Mouse (Mus musculus) megakaryocyte, adult 5-6 weeks (primary cell): ENCODE data around the gene Togaram1. TPM values are rescaled to one million over a fixed set of nuclear protein-coding genes. Genes with fewer than 3 reads are reported as not detected.

Experiments
- ATAC-seq: 2 replicates; pipeline ENCODE4 v1.8.0; 2016; ENCODE audit warnings: mild to moderate bottlenecking, inconsistent platforms; ENCODE audit not compliant: poor library complexity, severe bottlenecking
- total RNA-seq, 2 experiments: library from RNA; stranded (forward) in 1 of 2; stranded (reverse) in 1 of 2; fragments of 153-499, 151-499 nt in 1 of 2; fragments of 221-1000, 200-1000 nt in 1 of 2; gene quantifications; 2 replicates each; pipeline versions ENCODE4 v1.2.3 to v1.2.4; 2015 to 2017

The Togaram1 gene
- total RNA-seq (2015), result 17.7 and 18.7 TPM in 2 replicates
- total RNA-seq (2017), result 24.0 and 24.7 TPM in 2 replicates

DNA sequence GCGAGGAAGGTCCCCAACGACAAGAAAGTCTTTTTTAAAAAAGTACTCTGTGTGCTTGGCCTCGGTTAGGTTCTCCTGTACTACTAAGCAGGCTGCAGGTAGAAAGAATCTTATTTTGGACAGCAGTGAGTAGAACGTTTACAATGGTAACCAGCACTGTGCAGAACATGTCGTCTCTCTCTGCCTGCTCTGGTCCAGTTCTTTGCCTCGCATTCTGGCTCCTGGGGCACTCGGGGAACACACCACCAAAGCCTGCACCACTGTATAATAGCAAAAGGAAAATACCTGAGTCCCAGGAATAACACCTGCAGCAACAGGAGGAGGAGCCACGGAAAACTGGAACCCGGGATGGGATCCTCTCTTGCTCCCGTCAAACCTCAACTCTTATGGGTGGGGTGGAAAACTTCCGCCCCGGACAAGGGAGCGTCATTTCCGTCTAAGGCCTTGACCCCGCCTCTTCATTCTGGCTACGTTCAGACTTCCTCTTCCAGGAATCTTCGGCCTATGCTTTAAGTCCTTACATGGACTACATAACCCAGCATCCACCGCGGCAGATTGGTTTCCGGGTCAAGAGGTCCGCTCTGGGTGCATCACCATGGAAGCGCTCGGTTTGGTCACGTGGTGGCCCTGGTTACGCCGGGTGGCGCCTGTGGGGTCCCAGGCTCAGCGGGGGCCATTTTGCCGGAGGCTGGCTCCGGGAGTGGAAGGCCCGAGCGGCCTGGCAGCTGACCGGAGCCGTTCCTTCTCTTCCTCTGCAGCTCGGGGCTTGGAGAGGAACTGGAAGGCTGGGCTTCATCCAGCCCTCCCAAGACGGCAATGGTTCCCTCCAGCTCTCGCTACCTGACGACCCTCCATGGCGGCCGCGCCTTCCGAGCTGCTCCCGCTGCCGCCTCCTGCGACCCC lies at the start of gene Togaram1, which contains the start of gene Klhl28:
Gene Togaram1, plus strand, starts transcription at position 681 of the 903 bp plus-strand sequence.
Gene Klhl28, minus strand, starts transcription at position 411 of the 903 bp plus-strand sequence.
- ATAC-seq, result peak; percentile 84

- ATAC-seq, result no peak
Measured at GRCm38 (mm10) chr12:64916735-64917134, 48.9 kb upstream of the Togaram1 start.

- ATAC-seq, result peak; percentile 99
Measured at GRCm38 (mm10) chr12:64917578-64918471, 47.8 kb upstream of the Togaram1 start, which contains the start of gene Gm527. TSS of gene Gm527 (plus strand) at chr12:64917906.

DNA sequence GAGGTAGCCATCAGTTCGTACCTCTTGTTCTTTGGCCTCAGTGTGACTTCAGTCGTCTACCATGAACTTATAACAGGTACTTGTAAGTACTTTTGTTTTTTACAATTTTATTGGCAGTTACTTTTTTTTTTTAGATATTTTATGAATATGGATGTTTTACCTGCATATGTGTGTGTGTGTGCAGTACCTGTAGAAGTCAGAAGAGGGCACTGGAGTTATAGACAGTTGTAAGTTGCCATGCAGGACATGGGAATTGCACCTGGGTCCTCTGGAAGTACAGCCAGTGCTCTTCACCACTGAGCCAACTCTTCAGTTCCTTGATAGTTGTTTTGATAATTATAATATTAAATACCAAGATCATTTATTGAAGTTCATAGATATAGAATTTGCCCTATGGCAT lies 28.1 kb upstream of the Togaram1 start:
- ATAC-seq, result peak; percentile 73

- no peak for ATAC-seq
Measured at GRCm38 (mm10) chr12:64964560-64964959, 1.0 kb upstream of the Togaram1 start.

DNA sequence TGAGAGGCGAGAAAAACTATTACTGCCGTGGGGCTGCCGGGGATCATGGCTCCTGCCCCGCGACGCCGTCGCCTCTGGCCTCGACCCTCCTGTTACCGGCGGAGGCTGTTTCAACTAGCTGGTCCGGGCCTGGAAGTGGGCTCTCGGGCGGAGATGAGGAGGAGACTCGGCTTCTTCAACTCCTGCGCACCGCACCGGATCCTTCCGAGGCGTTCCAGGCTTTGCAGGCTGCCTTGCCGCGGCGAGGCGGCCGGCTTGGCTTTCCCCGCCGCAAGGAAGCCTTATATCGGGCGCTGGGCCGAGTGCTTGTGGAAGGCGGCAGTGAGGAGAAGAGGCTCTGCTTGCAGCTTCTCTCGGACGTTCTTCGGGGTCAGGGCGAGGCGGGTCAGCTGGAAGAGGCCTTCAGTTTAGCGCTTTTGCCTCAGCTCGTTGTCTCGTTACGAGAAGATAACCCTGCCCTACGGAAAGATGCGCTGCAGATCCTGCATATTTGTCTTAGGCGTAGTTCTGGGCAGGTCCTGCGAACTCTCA lies 562 bp downstream of the Togaram1 start:
- ATAC-seq, result peak; percentile 31

DNA sequence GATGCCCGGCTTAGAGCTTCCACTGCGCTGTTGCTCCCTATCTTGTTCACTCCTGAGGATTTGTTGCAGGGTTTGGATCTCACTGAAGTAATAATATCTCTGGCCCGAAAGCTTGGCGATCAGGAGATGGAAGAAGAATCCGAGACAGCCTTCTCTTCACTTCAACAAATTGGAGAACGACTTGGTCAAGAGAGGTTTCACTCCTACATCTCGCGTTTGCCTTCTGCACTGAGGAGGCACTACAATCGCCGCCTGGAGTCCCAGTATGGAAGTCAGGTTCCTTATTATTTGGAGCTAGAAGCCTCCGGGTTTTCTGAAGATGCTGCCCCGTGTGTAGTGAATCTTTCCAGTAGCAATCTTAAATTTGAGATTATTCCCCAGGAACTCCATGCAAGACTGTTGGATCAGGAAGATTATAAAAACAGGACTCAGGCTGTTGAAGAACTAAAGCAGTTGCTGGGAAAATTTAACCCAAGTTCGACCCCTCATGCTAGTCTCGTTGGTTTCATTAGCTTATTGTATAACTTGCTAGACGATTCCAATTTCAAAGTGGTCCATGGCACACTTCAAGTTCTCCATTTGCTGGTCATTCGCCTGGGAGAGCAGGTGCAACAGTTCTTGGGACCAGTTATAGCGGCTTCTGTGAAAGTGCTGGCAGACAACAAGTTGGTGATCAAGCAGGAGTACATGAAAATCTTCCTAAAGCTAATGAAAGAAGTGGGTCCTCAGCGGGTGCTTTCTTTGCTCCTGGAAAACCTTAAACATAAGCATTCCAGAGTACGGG lies 1.2 kb downstream of the Togaram1 start:
- ATAC-seq, result peak; percentile 17; the same call in 1 of the 2 replicates

DNA sequence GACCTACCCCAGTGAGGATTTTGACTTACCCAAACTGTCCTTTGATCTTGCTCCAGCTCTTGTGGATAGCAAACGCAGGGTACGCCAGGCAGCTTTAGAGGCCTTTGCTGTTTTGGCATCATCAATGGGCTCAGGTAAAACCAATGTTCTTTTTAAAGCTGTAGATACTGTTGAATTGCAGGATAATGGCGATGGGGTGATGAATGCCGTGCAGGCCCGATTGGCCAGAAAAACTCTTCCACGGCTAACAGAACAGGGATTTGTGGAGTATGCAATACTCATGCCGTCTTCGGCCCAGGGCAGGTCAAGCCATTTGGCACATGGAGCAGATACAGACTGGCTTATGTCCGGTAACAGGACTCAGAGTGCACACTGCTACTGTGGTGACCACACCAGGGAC lies 1.9 kb downstream of the Togaram1 start:
- no peak for ATAC-seq

DNA sequence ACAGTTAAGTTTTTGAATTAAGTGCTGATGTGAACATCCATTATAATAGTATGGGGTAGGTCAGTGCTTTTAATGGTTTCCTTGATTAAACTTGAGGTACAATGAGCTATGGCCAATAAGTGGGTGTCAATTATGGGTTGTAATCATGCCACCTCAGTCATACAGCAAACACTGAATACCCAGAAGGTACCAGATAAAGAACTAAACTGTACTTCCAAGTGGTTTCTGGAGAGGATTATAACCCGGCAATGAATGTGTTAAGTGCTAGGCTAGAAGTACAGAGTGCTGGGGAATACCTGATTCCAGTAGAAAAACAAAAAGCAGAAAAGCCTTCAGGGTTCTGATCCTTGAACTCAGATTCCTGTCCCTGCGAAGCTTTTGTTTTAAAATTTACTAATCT lies 2.5 kb downstream of the Togaram1 start:
- no peak for ATAC-seq

GRCm38 (mm10) chr12:64971399-64971798 lies 5.8 kb downstream of the Togaram1 start:
- no peak for ATAC-seq

- no peak for ATAC-seq
Measured at GRCm38 (mm10) chr12:64972063-64972462, 6.5 kb downstream of the Togaram1 start.

DNA sequence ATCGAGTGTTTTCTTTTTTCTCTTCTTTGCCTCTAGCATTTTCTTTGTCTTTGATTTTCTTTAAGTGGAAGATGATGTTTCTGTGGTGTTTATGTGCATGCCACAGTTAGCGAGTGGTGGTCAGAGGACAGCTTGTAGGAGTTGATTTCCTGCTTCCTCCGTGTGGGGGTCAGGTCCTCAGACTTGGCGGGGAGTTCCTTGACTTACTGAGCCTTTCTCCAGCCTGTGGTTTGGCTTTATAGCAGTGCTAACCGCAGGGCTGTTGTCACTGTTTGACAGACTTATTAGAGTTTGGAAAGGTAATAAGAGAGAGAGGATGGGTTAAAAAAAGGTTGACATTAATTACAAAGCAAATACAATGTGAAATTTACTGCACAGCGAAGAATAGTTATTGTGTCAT lies 10.0 kb downstream of the Togaram1 start:
- ATAC-seq, result peak; percentile 86

DNA sequence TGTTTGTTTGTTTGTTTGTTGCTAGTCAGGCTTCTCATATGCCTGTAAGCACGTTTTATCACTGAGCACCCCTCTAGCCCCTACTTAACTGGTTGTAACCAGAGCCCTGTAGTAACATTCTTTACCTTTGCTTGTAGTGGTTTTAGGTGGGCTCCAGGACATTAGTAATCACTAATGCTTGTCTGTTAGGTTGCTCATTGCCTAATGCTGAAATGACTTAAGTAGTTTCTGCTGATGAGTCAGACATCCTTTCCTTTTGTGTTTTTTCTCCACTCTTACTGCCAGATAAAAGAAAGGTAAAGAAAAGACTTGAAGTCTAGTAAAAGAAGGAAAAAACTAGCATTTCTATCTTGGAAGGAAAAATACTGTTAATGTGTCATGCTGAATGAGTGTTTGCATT lies 10.6 kb downstream of the Togaram1 start:
- no peak for ATAC-seq

- no peak for ATAC-seq
Measured at GRCm38 (mm10) chr12:64977518-64977917, 11.9 kb downstream of the Togaram1 start.

- no peak for ATAC-seq
Measured at GRCm38 (mm10) chr12:65007725-65008124, 42.1 kb downstream of the Togaram1 start.

GRCm38 (mm10) chr12:65022842-65023241 lies 57.2 kb downstream of the Togaram1 start:
- no peak for ATAC-seq

DNA sequence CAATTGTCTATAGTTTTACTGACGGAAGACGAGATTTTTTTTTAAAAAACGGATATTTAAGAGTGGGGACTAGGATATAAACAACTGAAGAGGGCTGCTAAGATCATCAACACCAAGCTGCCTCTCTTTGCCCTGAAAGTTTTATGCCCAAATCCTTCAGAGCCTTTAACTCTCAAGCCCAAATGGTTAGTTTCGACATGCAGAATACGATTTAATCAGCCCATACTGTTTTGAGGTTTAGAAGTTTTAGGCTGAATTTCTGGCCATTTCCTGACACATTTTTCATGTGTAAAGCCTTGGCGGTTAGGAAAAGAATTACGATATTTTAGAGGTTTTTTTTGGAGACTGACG lies 70.2 kb downstream of the Togaram1 start:
- ATAC-seq, result peak; percentile 23

DNA sequence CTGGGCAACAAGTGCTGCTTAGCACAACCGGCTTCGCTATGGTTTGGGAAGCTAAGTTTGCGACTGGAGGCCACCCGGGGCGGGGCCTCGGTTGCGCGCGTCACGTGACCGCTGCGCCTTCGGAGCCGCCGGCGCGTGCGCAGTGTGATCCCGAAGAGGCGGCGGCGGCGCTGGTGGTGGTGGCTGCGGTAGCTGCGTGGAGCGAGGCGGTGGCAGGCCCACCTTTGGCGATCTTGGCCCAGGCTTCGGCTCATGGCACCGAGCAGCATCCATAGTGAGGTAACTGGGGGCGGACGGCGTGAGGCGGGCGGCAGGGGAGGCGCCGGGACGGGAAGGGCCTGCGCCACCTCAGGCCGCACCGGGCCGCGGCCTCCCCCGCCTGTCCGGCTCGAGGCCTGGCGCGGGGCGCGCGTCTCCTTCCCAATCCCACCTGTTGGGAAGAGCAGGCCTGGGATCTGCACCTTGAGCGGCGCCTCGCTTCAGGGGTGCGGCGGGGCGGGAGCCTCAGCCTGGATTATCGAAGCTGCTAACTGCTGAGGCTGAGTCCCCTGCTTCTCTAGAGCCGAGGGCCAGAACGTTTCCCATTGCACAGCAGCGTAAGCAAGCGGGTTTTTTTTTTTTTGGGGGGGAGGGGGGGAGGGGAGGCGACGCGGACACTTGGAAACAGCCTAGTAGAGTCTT lies 70.7 kb downstream of the Togaram1 start, which contains the start of gene Prpf39:
Gene Prpf39, plus strand, starts transcription at position 144 of the 681 bp plus-strand sequence.
- peak; percentile 77 for ATAC-seq

DNA sequence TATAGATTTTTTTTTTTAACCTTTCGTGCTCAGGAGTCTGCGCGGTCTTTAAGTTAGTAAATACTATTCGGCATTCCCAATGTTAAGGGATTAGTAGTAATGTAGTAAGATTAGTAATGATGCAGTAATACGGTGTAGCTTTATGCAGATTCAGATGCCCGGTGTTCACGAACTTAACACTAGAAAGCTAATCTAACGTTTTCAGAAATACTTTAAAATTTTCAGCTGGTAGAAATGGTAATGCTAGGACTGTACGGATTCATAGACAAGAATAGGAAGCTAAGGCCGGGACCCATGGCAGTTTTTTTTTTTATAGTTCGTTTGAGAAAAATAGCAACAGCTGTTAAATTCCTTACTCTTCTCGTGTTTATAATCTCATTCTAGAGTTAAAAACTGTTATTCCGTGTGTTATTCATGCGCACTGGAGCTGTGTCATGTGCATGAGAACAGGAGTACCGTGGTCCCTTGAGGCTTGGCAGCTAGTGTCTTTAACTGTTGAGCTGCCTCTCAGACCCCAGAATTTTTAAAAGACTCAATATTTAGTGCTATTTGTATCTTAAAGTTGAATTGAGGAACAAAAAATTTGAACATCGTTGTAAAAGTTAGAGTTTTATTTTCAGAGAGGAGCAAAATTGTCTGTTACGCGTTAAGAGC lies 71.4 kb downstream of the Togaram1 start:
- ATAC-seq, result no peak
